Comparison of ENCODE assay signal across 8 mouse cellular contexts in genomic region chr3:88758045-88758500, GRCm38 (mm10). TPM values are rescaled to one million over a fixed set of nuclear protein-coding genes. Genes with fewer than 3 reads are reported as not detected.
DNase-seq lines count a peak whose midpoint lies in the region; ATAC-seq and TF ChIP-seq lines count a peak whose summit lies in the region.

No protein-coding gene starts in this region.

- TF ChIP-seq CTCF in cortical plate, adult 2 months (IDR thresholded peaks at IDR 0.05; ENCODE audit: extremely low read depth, insufficient read depth, low read length): no peak
- no peak for TF ChIP-seq CTCF in hindbrain, postnatal 0 days (IDR thresholded peaks at IDR 0.05; ENCODE audit: low read depth)
- TF ChIP-seq CTCF in left cerebral cortex, adult 2 months (IDR thresholded peaks at IDR 0.05): no peak

- 1% methylated on average over 5 of the region's 5 CpGs for WGBS in hindbrain, postnatal 0 days

- TF ChIP-seq POLR2A in cortical plate, adult 2 months (IDR thresholded peaks at IDR 0.05; ENCODE audit: extremely low read depth, insufficient read depth, low read length): no peak

- H3K27ac ChIP-seq in cortical plate, adult 2 months (ENCODE audit: insufficient read depth, low read length): peak overlapping the region; percentile 16; the same call in 1 of the 2 replicates
- peak overlapping the region; percentile 88 for H3K27ac ChIP-seq in hindbrain, postnatal 0 days
- peak overlapping the region; percentile 42 for H3K27ac ChIP-seq in left cerebral cortex, adult 2 months

- H3K4me2 ChIP-seq in hindbrain, postnatal 0 days (ENCODE audit: low read depth, low read length): peak overlapping the region; percentile 28

- ATAC-seq in hindbrain, postnatal 0 days: peak; percentile 95

- peaks cover 31% of the 10 kb centered on the region for H3K36me3 ChIP-seq in hindbrain, postnatal 0 days (ENCODE audit: insufficient read depth, low read length)

- H3K4me1 ChIP-seq in cortical plate, adult 2 months (ENCODE audit: control insufficient read depth, insufficient read depth, low read length): peaks cover 20% of the 10 kb centered on the region
- peaks cover 14% of the 10 kb centered on the region for H3K4me1 ChIP-seq in hindbrain, postnatal 0 days (ENCODE audit: insufficient read depth, low read length)

- no peak overlapping the region for H3K4me3 ChIP-seq in cortical plate, adult 2 months (ENCODE audit: insufficient read depth, low read length)
- no peak overlapping the region for H3K4me3 ChIP-seq in hindbrain, postnatal 0 days (ENCODE audit: low read length)
- H3K4me3 ChIP-seq in left cerebral cortex, adult 2 months: no peak overlapping the region

- no peaks in the 10 kb centered on the region for H3K27me3 ChIP-seq in hindbrain, postnatal 0 days (ENCODE audit: insufficient read depth, low read length)

- peak; percentile 99 for DNase-seq in Muller cell, postnatal 12 days (ENCODE audit: inconsistent ontology term)
- DNase-seq in gastrocnemius, postnatal 10 days: peak; percentile 84
- peak; percentile 92 for DNase-seq in hindbrain, postnatal 0 days (ENCODE audit: low spot score)
- DNase-seq in left cerebral cortex, adult 2 months (ENCODE audit: extremely low spot score in 1 of 2, low spot score in 2 of 2): peak; percentile 70 to 83
- peak; percentile 54 for DNase-seq in lung, postnatal 25 days (ENCODE audit: low spot score)
- DNase-seq in right cerebral cortex, postnatal 25 days: peak; percentile 72
- no peak for DNase-seq in thymus, postnatal 0 days (ENCODE audit: low spot score)

- intact Hi-C loops in left cerebral cortex, adult 2 months (cut with DNase I): no loop called here

- H3K9ac ChIP-seq in hindbrain, postnatal 0 days (replicated peaks; ENCODE audit: low read length): peak overlapping the region; percentile 45

- no peaks in the 10 kb centered on the region for H3K9me3 ChIP-seq in hindbrain, postnatal 0 days (ENCODE audit: low read length)

RNA-seq across cellular contexts. Expression of gene Syt11, which starts 16.9 kb away (rescaled TPM):
- 467 and 476 TPM in 2 replicates for polyA plus RNA-seq in cortical plate, adult 2 months (2012; rRNA removed)
- total RNA-seq in gastrocnemius, postnatal 10 days (2021): 1 to 10 TPM; 4.6 to 5.4 TPM
- total RNA-seq in hindbrain, postnatal 0 days (2014; rRNA removed): 201 and 216 TPM in 2 replicates
- polyA plus RNA-seq in hindbrain, postnatal 0 days (2015; fragmentation: Nextera tagmentation; extraction: Ambion mirVana): 265 and 273 TPM in 2 replicates
- total RNA-seq in left cerebral cortex, adult 2 months (2021): 100 to 1,000 TPM; 513 to 521 TPM
- polyA plus RNA-seq in thymus, postnatal 0 days (2015; fragmentation: Nextera tagmentation; extraction: Ambion mirVana): 1.7 TPM in 2 replicates

RNA-seq across cellular contexts. Expression of gene Rit1, which starts 41.4 kb away (rescaled TPM):
- 58.7 and 63.6 TPM in 2 replicates for polyA plus RNA-seq in cortical plate, adult 2 months (2012; rRNA removed)
- 10 to 100 TPM; 21.9 to 23.6 TPM for total RNA-seq in gastrocnemius, postnatal 10 days (2021)
- total RNA-seq in hindbrain, postnatal 0 days (2014; rRNA removed): 55.6 and 76.7 TPM in 2 replicates
- 68.7 and 69.3 TPM in 2 replicates for polyA plus RNA-seq in hindbrain, postnatal 0 days (2015; fragmentation: Nextera tagmentation; extraction: Ambion mirVana)
- total RNA-seq in left cerebral cortex, adult 2 months (2021): 10 to 100 TPM; 41.1 to 45.8 TPM
- 55.5 and 55.6 TPM in 2 replicates for polyA plus RNA-seq in thymus, postnatal 0 days (2015; fragmentation: Nextera tagmentation; extraction: Ambion mirVana)

Comparison
In these comparisons a context has a peak if more than half of its experiments do, and no peak if none do; other contexts are left out.
1. H3K27ac ChIP-seq: peak in every context shown above with its lines; median percentile 88 in hindbrain, postnatal 0 days; 42 in left cerebral cortex, adult 2 months; 16 in cortical plate, adult 2 months.
2. RNA of gene Syt11, which starts 16.9 kb away (total RNA-seq): 513 to 521 TPM in left cerebral cortex, adult 2 months and 201 to 216 TPM in hindbrain, postnatal 0 days; 4.6 to 5.4 TPM in gastrocnemius, postnatal 10 days; every median in the first group is over 10 times any median in the second.